Mouse (Mus musculus) embryo, embryonic 10.5 days (tissue): ENCODE measurements around the gene Snx3.
A peak's percentile ranks its signal among the peaks of the same experiment; 100 is the strongest.

Source experiments
- DNase-seq: peaks from one replicate; pipeline ENCODE4 v3.0.0-alpha.2; 2015; ENCODE audit warnings: low spot score

Gene Snx3

DNA sequence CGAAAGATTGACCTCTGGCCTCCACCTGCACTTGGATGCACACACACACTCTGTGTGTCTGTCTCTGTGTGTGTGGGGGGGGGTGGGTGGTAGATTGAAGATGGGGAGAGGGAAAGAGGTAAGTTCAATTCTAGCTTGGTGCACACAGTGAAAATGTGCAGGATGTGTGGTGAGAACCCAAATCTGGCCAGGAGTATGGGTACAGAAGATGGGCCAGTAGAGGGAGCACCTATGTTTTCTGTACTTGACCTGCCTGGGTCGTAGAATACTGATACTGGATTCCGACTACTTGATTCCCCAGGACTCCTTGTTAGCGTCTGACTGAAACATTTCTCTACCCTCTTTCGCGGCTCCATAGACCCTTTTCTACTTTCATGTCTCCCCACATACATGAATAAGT lies 8.3 kb downstream of the Snx3 start:
- DNase-seq: no peak

DNA sequence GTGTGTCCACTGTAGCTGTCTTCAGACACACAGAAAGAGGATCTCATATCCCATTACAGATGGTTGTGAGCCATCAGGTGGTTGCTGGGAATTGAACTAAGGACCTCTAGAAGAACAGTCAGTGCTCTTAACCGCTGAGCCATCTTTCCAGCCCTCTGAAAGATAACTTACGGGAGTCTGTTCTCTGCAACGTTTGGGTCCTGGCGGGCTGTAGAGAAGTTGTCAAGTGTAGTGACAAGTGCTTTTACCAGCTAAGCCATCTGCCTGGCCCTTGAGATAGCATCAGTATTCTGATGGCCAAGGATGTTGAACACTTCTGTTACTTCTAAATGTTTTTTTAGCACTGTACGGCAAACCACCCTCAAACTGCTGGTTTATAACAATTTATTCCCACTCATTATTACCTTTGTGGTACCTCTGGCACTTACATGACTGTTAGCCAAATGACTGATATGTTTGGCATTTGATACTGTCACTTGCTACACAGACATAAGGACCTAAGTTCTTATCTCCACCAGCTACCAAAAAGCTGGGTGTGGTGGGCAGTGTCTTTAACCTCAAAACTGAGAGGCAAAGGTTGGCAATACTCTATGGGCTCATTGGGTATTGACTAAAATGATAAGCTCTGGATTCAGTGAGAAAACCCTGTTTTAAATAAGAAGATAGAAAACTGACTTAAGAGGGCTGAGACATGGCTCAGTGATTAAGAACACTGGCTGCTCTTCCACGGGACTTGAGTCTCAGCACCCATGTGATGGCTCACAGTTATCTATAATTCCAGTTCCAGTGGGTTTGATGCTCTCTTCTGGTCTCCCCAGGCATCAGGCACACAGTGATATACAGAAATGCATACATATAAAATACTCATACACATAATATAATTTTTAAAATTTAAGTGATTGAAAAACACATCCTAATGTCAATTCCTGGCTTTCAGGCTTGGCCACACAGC lies 9.6 kb downstream of the Snx3 start:
- DNase-seq: no peak

DNA sequence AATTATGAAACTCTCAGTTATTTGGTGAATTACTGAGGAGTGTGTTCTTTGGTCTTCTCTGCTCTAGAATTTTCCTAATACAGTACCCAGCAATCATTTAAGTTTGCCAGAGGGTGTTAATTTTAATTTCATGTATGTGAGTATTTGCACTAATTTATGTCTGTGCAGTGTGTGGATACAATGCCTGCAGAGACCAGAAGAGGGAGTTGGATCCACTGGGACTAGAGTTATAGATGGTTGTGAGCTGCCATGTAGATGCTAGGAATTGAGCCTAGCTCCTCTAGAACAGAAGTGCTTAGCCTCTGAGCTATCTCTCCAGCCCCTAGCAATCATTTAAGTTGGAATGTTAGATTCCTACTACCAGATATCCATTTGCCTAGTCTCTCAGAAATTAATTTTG lies 12.3 kb downstream of the Snx3 start:
- no peak for DNase-seq

DNA sequence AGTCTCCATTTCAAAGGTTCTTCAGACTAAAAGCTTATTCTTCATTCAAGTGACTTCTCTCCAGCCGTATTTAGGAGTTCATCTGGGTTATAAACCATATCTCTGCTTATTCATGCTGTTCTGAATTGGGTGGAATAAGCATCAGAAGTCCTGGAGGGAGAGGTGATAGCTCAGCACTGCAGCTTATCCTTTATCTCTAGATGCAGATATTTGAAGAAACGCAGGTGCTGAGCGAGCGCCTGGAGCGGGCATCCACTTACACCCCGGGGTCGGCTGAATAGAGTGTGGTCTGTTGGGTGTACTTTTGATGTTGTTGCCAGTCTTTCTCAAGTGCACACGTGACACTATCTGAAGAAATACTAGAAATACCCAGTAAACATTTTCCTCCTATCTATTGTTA lies 16.5 kb downstream of the Snx3 start:
- DNase-seq: no peak

DNA sequence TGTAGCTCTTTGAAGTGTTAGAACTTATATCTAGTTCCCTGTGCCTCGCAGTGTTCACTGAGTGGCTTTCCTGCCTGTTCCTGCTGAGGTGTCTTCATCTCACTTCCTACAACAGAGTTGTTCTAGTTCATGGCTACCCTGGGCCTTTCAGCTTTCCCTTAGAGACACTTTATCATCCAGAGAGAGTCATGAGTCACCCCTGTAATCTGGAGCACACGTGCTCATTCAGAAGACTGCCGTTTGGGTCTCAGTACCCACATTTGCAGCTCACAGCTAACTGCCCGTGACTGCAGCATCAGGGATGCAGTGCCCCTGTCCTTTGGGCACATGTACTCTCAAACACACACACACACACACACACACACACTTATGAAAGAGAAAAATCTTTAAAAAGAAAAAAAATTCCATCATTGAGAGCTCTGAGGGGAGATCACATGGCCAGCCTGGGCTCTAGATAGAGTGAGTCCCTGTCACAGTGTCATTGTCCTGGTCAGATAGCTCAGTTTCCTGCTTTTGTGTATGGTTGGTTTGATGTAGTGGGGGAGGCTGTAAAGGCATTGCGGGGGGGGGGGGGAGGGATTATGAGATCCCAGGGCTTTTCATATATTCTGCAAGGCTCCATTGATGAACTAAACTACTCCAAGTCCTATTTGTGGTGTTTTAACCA lies 19.6 kb downstream of the Snx3 start:
- DNase-seq: no peak

DNA sequence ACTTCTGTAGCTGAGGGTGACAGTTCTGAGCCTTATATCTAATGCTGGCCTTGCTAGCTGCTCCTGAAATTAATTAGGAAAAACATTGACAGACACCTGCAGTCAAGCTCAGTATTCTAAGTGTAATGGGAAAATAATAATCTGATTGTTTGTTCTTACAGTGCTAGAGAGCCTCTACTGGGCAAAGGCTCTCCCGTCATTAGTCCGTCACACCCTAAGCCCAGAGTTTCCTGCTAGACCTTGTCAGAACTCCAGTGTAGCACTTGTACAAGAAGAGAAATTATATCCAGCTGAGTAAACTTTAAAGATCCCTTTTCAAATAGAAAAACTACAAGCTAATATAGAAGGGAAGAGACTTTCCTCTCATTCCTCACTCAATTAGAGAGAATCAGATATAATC lies 21.1 kb downstream of the Snx3 start:
- DNase-seq: no peak

DNA sequence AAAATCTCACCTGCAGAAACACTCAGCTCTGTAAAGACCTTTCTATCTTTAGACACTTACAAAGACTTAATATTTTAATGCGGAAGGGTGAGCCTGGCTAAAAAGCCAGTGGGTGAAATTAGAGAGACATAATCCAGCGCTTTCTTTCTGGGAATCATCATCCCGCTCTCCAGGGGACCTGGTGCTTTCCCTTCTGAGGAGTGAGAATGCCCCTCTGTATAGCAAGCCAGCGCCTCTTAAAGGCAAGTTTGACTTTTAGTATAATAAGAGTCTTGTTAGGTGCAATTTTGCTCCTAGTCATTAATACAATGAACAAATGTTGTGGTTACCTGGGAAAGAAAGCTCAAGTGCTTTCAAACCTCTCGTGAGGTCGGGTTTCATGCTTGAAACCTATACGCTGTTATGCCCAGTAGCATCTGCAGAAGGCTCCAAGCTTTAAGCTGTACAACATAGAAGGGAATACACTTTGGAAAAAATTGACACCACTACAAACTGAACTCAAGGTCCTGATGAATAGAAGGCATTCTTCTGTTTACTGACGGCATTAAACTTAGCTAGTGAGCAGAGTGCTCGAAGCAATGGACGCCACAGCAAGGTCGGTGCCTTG lies 21.8 kb downstream of the Snx3 start:
- DNase-seq: no peak

DNA sequence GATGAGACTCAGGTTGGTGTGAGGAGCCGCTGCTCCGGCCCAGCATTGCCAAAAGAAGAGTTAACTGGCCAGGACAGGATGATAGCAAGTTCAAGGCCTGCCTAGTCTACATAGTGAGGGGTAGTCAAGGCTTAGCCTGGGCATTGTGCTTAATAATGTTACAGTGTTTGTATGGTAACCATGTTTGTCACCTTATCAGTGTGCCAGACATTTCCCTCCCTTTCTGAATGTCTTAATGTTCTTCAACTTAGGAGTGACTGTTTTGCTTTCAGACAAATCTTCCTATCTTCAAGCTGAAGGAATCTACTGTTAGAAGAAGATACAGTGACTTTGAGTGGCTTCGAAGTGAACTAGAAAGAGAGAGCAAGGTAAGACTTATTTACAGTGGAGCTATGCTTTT lies 23.9 kb downstream of the Snx3 start:
- DNase-seq: no peak

DNA sequence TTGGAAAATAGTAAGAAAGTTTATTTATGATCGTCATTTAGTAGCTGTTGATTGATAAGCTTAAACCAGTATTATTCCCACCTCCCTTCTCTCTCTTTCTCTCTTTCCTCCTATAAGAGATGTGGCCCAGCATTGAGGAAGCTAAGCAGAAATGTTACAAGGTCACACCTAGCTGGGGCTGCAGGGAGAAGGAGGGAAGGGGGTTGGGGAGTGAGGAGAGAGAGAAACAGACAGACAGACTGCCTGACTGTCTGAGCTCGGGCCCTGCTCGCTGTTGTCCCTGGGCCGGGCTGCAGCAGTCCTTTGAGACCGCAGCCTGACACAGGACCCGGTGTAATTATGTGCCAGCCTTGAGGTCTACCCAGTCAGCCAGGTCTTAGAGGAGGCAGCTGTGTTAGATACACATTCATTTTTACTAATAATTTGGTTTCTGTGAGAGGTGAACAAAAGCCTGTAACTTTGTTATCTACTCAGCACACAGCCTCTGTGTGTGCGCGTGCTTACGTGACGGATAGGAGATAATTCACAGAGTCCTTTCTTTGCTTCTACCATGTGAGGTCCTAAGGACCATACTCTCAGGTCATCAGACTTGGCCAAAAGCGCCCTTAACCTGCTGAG lies 32.1 kb downstream of the Snx3 start:
- no peak for DNase-seq

DNA sequence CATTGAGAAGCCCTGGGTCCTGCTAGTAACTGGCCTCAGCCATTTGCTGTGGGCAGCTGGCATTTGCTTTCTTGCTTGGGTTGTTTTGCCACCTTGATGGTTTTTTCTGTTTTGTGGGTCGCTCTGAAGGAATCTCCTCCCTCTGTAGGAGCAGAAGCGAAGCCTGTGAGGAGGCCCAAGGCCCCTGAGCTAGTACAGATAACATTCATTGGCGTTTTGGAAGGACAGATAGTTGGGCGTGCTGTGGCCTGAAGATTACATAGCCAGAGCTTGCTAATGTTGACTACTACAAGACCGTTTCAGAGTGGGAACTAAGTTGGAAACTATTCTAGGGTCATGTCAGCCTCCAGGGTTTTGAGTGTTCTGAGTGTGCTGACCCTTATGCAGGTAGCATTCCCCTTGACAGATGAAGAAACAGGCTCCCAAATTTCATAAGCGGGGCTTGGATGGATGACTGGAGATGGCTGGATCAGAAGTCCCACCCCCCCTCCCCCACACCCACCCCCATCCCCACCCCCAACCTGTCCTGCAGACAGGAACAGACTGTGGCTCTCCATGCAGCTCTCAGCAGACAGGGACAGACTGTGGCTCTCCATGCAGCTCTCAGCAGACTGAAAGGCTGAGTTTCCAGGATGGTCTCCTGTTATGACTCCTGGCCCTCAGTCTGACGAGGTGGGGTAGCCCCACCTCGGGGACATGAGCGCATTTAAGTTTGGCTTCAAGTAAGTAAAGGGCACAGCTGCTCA lies 35.9 kb downstream of the Snx3 start:
- DNase-seq: no peak

DNA sequence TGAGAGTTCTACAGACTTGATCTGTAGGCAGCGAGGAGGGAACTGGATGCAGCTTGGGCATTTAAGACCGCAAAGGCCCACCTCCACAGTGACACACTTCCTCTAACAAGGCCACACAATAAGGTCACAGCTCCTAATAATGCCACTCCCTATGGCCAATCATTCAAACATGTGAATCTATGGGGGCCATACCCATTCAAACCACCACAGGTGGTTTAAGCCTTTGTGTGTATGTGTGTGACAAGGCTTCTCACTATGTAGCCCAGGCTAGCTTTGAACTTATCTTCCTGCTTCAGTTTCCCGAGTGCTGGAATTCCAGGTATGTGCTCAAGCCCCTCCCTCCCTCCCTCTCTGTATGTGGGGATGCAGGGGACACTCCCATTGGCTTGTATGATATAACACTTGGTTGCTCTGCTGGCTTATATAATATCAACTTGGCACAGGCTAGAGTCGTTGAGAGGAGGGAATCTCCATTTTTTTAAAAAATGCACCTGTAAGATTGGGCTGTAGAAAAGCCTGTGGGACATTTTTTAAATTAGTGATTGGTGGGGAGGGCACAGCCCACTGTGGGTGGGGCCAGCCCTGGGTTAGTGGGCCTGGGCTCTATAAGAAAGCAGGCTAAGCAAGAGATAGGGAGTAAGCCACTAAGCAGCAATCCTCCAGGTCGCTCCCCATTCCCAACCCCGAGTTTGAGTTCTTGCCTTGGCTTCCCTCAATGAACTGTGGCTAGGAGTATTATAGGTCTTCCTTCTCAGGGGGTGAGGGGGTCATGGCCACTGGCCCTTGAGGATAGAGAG lies 44.1 kb downstream of the Snx3 start:
- no peak for DNase-seq

DNA sequence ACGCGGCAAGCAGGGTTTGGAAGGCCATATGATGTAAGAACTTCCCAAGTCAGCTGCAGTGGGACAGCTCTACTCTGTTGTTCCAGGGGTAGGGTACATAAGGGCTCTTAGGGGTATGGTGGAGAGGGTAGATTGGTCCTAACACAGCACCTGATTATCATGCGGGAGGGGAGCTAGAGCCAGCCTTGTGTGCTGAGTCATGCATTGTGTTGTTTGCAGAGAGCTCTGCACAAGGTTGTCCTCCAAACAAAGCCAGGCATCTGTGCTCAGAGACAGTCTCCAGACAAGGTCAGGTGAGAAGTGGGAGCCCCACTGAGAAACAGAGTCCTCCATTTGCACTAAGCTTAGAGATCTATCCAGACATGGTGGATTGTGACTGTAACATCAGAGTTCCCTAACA lies 44.7 kb downstream of the Snx3 start:
- no peak for DNase-seq

DNA sequence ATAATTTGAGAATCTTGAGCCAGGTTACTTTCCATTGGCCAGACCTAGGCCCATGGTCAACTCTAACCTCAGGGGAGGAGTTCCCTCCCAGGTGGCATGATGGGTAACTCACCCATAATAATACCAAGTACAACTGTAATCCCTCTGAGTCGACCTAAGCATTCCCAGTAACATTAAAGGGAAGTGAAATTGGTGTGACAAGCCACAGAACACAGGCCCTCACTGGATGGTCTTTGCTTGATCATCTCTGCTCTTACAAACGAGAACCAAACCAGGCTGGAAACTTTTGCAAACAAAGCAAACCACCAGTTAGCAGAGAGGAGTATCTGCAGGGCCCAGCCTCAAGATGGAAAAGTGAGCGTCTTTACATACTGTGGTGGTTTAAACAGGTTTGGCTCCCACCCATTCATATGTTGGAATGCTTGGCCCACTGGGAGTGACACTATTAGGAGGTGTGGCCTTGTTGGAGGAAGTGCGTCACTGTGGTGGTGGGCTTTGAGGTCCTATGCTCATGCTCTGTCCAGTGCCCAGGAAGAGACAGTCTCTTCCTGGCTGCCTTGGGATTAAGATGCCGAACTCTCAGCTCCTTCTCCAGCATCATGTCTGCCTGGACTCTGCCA lies 57.9 kb downstream of the Snx3 start:
- DNase-seq: no peak

DNA sequence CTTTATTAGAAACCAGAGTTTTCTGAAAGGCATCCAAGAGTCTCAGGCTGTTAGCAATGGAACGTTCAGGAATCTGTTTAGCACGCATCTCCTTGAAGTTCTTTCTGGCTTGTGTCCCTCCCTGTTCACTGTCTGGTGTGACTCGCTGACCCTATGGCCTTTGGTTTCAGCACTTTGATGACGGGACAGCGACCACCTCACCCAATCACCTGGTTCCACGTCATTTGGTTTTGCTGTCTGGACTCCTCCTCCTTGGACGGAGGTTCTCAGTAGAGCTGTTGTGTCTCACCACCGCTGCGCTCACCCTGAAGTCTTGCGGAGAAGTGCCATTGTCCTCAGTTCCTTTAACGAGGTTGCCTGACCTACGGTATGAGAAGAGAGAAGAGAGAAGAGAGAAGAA lies 60.4 kb downstream of the Snx3 start:
- DNase-seq: peak; percentile 87

DNA sequence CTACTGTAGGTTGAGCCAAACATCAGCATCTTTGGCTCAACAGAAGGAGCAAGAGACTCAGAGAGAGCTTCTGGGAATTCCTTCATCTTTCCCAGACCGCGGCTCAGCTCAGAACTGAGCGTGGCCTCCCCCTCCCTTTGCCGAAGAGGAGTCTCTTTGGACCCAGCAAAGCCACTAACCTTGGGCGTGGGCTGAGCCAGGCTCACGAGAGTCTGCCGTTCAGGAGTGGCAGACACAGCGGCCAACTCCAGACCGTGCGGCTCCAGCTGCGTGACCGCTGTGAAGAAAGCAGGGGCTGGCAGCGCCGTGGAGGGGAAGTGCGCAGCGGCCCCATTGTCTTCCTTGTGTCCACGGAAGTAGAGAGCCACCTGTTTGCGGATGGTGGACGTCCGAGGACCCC lies 70.7 kb downstream of the Snx3 start:
- DNase-seq: peak; percentile 6

DNA sequence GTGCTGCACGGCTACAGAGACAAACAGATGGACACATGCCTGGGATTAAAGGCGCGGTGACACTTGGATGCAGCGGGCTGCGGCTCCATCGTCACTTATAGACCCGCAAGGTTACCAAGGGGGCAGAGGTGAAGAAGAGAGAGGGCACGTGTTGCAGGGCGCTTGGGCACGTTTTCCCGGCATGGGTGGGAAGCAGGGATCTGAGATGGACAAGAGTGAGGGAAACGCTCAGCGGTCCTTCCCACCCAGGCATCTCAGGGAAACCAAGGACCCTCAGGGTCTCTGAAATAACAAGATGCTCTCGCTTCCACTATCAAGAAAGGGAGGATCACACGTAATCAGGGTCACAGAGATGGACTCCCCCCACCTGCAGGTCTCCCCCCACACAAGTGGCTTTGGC lies 71.1 kb downstream of the Snx3 start:
- peak; percentile 9 for DNase-seq

DNA sequence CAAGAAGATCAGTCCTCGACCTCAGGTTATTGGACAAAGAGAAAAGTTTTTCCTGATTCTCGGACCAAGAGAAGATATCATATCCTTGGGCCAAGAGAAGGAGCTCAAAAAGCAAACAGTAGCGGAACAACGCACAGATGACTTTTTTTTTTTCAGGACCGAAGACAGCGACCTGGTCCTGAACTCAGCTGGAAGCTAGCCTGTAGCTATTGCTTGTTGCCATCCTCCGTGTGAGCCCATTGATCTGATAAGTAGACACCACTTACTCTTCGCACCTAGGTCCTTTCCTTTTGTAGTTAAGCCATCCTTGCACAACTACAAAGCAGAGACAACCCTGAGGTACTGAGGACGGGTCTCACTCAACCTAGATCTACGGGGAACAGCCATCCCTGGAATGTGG lies 72.8 kb downstream of the Snx3 start:
- DNase-seq: peak; percentile 65

DNA sequence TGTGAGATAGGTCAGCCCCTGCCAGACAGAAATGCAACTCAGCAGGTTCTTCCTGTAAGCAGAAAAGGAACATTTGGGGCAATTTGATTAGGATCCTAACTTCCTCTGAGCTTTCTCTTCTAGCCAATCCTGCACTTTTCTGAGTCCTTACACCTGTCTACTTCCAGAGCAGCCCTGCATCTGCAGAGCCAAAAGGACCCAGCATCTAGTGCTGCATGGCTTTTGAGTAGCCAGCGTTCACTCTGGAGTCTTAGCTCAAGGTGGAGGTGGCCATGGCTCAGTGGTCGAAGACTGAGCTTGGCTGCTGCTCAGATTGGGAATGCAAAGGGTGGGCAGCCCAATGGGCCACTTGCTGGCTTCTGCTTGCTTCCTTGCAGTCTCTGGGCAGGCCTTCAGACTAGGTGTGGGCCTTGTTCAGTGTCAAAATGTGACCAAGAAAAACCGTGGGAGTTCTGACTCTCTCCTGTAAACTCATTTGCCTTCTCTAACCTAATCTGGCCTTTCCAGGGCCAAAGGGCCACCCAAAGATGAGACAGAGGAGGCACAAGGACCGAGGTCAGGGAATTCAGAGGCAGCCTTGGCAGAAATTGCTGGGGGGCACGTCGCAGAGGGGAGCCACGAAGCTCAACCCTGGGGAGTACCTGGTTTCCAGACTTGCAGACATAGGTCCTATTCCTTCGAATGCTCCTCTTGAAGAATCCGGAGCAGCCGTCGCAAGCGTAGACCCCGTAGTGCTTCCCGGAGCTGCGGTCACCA lies 75.9 kb downstream of the Snx3 start:
- peak; percentile 14 for DNase-seq

DNA sequence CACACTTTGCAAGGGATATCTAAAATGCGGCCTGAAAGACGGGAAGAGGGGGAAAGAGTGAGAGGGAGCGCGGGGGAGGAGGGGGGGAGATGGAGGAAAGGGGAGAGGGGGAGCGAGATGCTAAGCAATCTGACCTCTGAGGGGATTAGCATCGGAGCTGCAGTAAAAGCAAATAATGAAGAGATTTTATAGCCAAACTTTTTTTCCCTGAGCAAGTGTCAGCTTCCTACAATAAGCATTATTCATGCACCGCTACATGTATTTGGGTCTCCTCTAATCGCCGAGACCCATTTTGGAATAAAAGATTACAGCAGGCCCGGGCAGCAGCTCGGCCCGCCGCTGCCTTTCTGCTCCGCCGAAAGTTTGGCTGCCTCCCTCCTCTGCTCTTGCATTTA lies 76.4 kb downstream of the Snx3 start:
- peak; percentile 59 for DNase-seq
